Mouse (Mus musculus): ENCODE data around the gene Aym1. TPM values are rescaled to one million over a fixed set of nuclear protein-coding genes. Genes with fewer than 3 reads are reported as not detected.
"Not testable (repeated sequence)": the region's sequence is repeated elsewhere in the genome, so short reads cannot be mapped to it uniquely, and the experiment has no call there.

Gene Aym1
- polyA plus RNA-seq, 1 experiment: not detected

DNA sequence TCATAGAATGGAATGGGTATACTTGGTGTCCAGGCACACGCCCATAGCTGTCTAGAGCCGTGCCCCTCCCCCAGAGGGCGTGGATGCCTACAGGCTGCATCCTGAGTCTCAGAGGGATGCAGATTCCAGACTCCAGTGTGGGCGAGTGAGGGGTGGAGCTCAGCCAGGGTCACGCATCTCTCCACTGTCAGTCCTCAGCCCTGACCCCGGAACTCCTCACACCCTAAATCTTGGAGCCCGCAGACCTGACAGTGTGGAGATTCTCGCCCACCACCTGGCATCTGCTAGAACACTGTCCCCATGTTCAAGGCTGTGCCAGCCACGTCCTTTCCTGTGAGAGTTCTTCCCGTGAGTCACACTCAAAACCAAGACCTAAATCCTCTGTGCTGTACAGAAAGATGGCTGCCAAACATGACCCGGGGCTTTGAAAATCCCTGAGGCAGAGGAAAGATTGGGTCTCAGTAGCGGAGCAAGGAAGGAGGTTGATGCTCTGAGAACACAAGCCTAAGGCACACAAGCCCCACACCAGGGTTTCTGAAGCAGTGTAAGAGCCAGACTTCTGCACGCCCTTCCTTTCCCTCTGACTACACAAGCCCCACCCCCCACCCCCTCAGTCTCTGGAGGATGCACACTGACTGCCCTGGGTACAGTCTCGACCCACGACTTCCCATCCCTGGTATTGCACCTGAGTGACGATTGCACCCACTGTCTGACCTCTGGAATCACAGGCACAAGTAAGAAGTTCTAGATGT lies 12.3 kb upstream of the Aym1 start:
- Histone ChIP-seq H3K4me1 (ENCODE audit: control insufficient read depth, insufficient read depth, insufficient read length) (no peaks in the 10 kb centered on the region), H3K27me3 (ENCODE audit: control insufficient read depth, insufficient read depth, low read length) (0 out of 2 replicates have a peak, but pooled peaks cover 6% of the 10 kb centered on the region), H3K4me3 (ENCODE audit: extremely low read depth, insufficient read depth, insufficient read length) (no peak overlapping the region), H3K27ac (ENCODE audit: insufficient read depth, low read length) (no peak overlapping the region), H3K36me3 (ENCODE audit: control insufficient read depth, insufficient read depth, low read length) (no peaks in the 10 kb centered on the region)
- TF ChIP-seq CTCF (IDR thresholded peaks at IDR 0.05; ENCODE audit: extremely low read depth, insufficient read depth, insufficient read length, insufficient replicate concordance): no peak
- TF ChIP-seq POLR2A (IDR thresholded peaks at IDR 0.05; ENCODE audit: low read depth, low read length): no peak
- no peak for DNase-seq (ENCODE audit: low read depth in 1 of 2, low spot score in 2 of 2)
- WGBS: 37% methylated on average over 15 of the region's 16 CpGs

DNA sequence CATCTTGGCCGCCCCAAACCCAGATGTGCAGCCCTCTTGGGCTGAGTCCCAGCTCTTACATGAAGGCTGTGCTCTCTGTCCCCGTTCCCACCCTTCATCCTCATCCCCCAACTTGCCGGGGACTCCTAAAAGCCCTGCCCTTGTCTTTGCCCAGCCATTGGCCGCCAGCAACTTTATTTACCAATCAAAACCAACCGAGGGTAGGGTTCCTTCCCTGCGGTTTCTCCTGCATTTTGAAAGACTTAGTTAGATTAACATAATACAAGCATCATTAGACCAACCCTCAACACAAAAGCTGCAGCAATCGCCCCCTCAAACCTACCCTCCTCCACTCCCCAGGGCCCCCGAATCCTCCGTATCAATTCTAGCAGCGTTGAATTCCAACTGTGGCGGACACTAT lies 11.3 kb upstream of the Aym1 start:
- Histone ChIP-seq H3K36me3 (ENCODE audit: control insufficient read depth, insufficient read depth, low read length) (no peaks in the 10 kb centered on the region), H3K4me3 (ENCODE audit: extremely low read depth, insufficient read depth, insufficient read length) (no peak overlapping the region), H3K27me3 (ENCODE audit: control insufficient read depth, insufficient read depth, low read length) (0 out of 2 replicates have a peak, but pooled peaks cover 6% of the 10 kb centered on the region), H3K4me1 (ENCODE audit: control insufficient read depth, insufficient read depth, insufficient read length) (no peaks in the 10 kb centered on the region), H3K27ac (ENCODE audit: insufficient read depth, low read length) (no peak overlapping the region)
- DNase-seq (ENCODE audit: low read depth in 1 of 2, low spot score in 2 of 2): no peak
- 21% methylated on average over 11 of the region's 11 CpGs for WGBS
- TF ChIP-seq CTCF (IDR thresholded peaks at IDR 0.05; ENCODE audit: extremely low read depth, insufficient read depth, insufficient read length, insufficient replicate concordance): no peak
- TF ChIP-seq POLR2A (IDR thresholded peaks at IDR 0.05; ENCODE audit: low read depth, low read length): no peak

DNA sequence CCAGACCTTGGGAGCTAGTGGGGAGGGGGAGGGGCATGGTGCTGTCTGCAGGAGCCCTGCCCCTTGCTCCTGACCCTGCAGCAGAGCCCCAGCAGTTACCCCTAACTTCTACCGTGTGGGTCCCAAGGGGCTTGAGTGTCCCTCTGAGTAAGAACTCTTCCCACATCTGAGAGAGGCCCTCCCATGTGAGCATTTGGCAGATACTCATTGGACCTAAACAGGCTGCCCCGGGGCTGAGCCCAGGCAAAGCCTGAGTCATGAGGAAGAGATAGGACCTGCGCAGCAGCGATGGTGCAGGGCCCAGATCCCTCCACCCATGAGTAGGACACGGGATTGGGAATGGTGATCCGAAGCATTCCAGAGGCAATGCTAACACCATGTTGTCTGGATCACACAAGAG lies 10.4 kb upstream of the Aym1 start:
- 39% methylated on average over 6 of the region's 6 CpGs for WGBS
- DNase-seq (ENCODE audit: low read depth in 1 of 2, low spot score in 2 of 2); H3K4me1 ChIP-seq (ENCODE audit: control insufficient read depth, insufficient read depth, insufficient read length); H3K4me3 ChIP-seq (ENCODE audit: extremely low read depth, insufficient read depth, insufficient read length); H3K27me3 ChIP-seq (ENCODE audit: control insufficient read depth, insufficient read depth, low read length); H3K36me3 ChIP-seq (ENCODE audit: control insufficient read depth, insufficient read depth, low read length); H3K27ac ChIP-seq (ENCODE audit: insufficient read depth, low read length): not testable (repeated sequence)

DNA sequence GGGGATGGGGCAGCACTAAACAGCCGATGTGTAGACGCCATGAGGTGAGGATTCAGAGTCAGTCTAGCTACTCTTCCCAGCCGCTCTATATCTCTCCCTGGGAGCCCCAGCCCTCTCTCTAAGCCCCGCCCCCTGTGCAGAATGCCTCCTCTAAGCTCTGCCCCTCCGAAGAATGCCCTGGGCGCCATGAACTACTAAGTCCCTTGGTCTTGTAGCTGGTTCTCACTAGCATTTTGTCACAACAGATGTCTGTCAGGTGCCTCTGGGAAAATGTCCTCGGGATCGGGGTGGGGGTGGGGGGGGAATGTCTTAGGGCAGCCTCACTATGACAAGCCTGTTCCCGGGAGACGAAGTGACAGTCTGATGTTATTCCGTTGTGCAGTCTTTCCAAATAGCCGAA lies 9.5 kb upstream of the Aym1 start:
- H3K27ac ChIP-seq (ENCODE audit: insufficient read depth, low read length): no peak overlapping the region
- no peak for TF ChIP-seq POLR2A (IDR thresholded peaks at IDR 0.05; ENCODE audit: low read depth, low read length)
- TF ChIP-seq CTCF (IDR thresholded peaks at IDR 0.05; ENCODE audit: extremely low read depth, insufficient read depth, insufficient read length, insufficient replicate concordance): no peak
- no peaks in the 10 kb centered on the region for H3K36me3 ChIP-seq (ENCODE audit: control insufficient read depth, insufficient read depth, low read length)
- H3K4me1 ChIP-seq (ENCODE audit: control insufficient read depth, insufficient read depth, insufficient read length): no peaks in the 10 kb centered on the region
- H3K4me3 ChIP-seq (ENCODE audit: extremely low read depth, insufficient read depth, insufficient read length): no peak overlapping the region
- H3K27me3 ChIP-seq (ENCODE audit: control insufficient read depth, insufficient read depth, low read length): 0 out of 2 replicates have a peak, but pooled peaks cover 6% of the 10 kb centered on the region
- 43% methylated on average over 12 of the region's 12 CpGs for WGBS
- no peak for DNase-seq (ENCODE audit: low read depth in 1 of 2, low spot score in 2 of 2)

DNA sequence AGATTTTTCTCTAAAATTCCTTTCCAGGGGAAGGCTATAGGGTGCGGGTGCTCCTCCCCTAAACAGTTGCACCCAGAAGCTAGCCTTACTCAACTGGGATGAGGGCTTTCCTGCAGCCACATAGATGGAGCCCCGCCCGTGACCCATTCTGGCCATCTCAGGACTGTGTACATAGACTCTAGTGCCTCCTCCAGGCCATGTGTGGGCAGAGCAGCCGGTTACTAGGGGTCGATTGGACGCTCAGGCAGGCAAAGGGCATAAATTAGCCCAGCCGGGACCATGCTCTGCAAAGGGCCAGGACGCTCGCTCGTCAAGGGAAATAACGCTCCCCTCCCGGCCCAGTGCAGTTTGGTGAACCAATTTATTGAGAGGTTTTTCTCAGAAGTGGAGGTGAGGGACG lies 8.5 kb upstream of the Aym1 start:
- no peaks in the 10 kb centered on the region for H3K4me1 ChIP-seq (ENCODE audit: control insufficient read depth, insufficient read depth, insufficient read length)
- WGBS: 20% methylated on average over 13 of the region's 13 CpGs
- 0 out of 2 replicates have a peak, but pooled peaks cover 6% of the 10 kb centered on the region for H3K27me3 ChIP-seq (ENCODE audit: control insufficient read depth, insufficient read depth, low read length)
- H3K36me3 ChIP-seq (ENCODE audit: control insufficient read depth, insufficient read depth, low read length): no peaks in the 10 kb centered on the region
- H3K27ac ChIP-seq (ENCODE audit: insufficient read depth, low read length): no peak overlapping the region
- H3K4me3 ChIP-seq (ENCODE audit: extremely low read depth, insufficient read depth, insufficient read length): no peak overlapping the region
- TF ChIP-seq CTCF (IDR thresholded peaks at IDR 0.05; ENCODE audit: extremely low read depth, insufficient read depth, insufficient read length, insufficient replicate concordance) (no peak), POLR2A (IDR thresholded peaks at IDR 0.05; ENCODE audit: low read depth, low read length) (no peak)
- DNase-seq (ENCODE audit: low read depth in 1 of 2, low spot score in 2 of 2): no peak

DNA sequence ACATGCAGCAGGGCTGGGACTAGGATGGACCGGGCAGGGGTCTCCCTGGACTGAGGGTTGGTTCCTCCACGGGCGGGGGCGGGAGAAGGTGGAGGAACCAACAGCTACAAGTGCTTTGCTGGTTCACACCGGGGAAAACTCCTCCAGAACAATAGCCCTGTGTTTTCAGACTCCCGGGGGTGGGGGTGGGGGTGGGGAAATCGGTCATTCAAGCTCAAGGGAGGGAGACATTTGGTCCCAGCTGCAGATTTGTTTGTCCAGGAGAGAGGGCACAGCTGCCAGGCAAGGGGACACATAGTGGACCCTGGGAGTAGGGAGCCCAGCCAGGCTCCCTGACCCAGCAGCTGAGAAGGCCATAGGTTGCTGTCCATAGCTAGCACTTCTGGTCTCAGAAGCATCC lies 7.9 kb upstream of the Aym1 start:
- Histone ChIP-seq H3K27me3 (ENCODE audit: control insufficient read depth, insufficient read depth, low read length) (0 out of 2 replicates have a peak, but pooled peaks cover 6% of the 10 kb centered on the region), H3K36me3 (ENCODE audit: control insufficient read depth, insufficient read depth, low read length) (no peaks in the 10 kb centered on the region), H3K4me1 (ENCODE audit: control insufficient read depth, insufficient read depth, insufficient read length) (no peaks in the 10 kb centered on the region), H3K4me3 (ENCODE audit: extremely low read depth, insufficient read depth, insufficient read length) (no peak overlapping the region), H3K27ac (ENCODE audit: insufficient read depth, low read length) (no peak overlapping the region)
- 13% methylated on average over 7 of the region's 7 CpGs for WGBS
- no peak for DNase-seq (ENCODE audit: low read depth in 1 of 2, low spot score in 2 of 2)
- TF ChIP-seq POLR2A (IDR thresholded peaks at IDR 0.05; ENCODE audit: low read depth, low read length) (no peak), CTCF (IDR thresholded peaks at IDR 0.05; ENCODE audit: extremely low read depth, insufficient read depth, insufficient read length, insufficient replicate concordance) (no peak)

DNA sequence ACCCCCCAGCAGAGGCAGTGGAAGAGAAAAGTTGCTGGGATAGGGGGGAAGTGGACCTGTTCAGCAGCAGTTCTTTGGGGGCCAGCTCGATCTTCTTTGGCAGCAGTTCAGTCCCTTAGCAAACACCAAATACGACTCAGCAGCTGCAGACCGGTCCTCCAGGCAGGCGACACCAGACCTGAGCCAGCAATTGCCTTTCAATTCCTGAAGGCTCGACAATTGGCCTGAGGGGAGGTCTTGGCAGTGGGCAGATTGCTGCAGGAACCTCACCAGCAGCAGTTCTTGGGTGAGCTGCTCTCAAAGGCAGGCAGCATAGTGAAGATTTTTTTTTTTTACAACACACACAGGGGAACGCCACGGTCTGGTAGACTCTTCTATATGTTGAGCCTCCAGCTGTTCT lies 7.3 kb upstream of the Aym1 start:
- no peak for TF ChIP-seq CTCF (IDR thresholded peaks at IDR 0.05; ENCODE audit: extremely low read depth, insufficient read depth, insufficient read length, insufficient replicate concordance)
- WGBS: 41% methylated on average over 7 of the region's 7 CpGs
- H3K27me3 ChIP-seq (ENCODE audit: control insufficient read depth, insufficient read depth, low read length): 0 out of 2 replicates have a peak, but pooled peaks cover 6% of the 10 kb centered on the region
- H3K36me3 ChIP-seq (ENCODE audit: control insufficient read depth, insufficient read depth, low read length): no peaks in the 10 kb centered on the region
- H3K27ac ChIP-seq (ENCODE audit: insufficient read depth, low read length): no peak overlapping the region
- no peak for DNase-seq (ENCODE audit: low read depth in 1 of 2, low spot score in 2 of 2)
- H3K4me1 ChIP-seq (ENCODE audit: control insufficient read depth, insufficient read depth, insufficient read length): no peaks in the 10 kb centered on the region
- no peak overlapping the region for H3K4me3 ChIP-seq (ENCODE audit: extremely low read depth, insufficient read depth, insufficient read length)

All from spleen, adult 2 months (tissue).